Mouse (Mus musculus) CD8-positive naive resting alpha-beta T cell, adult 2 months (primary cell): Measurements from ENCODE around the gene Alg9.

Source experiments
- DNase-seq, 2 experiments: peaks; one replicate each; pipeline ENCODE4 v3.0.0; 2022; ENCODE audit warnings: low read depth in 2 of 2, low spot score in 2 of 2

Gene Alg9

GRCm38 (mm10) chr9:50756711-50757110 lies 18.1 kb upstream of the Alg9 start:
- DNase-seq, result no peak

GRCm38 (mm10) chr9:50761520-50762243 lies 13.1 kb upstream of the Alg9 start:
- DNase-seq, result no peak

- DNase-seq, result no peak
Observed at GRCm38 (mm10) chr9:50763331-50763730, 11.5 kb upstream of the Alg9 start.

- DNase-seq, result no peak
Observed at GRCm38 (mm10) chr9:50767531-50768106, 7.2 kb upstream of the Alg9 start.

- DNase-seq, result peak; percentile 94 to 98
Observed at GRCm38 (mm10) chr9:50768107-50769002, 6.5 kb upstream of the Alg9 start, which contains the start of gene Fdxacb1. Gene Fdxacb1 (plus strand): TSS chr9:50768236.

- no peak for DNase-seq
Observed at GRCm38 (mm10) chr9:50770011-50770410, 4.8 kb upstream of the Alg9 start.

GRCm38 (mm10) chr9:50774026-50774462 lies 775 bp upstream of the Alg9 start:
- no peak for DNase-seq

GRCm38 (mm10) chr9:50775662-50776126 lies 875 bp downstream of the Alg9 start:
- peak; percentile 4 to 6 for DNase-seq

GRCm38 (mm10) chr9:50776162-50776760 lies 1.4 kb downstream of the Alg9 start:
- no peak for DNase-seq

- DNase-seq, result peak; percentile 30 to 60
Observed at GRCm38 (mm10) chr9:50782155-50782554, 7.3 kb downstream of the Alg9 start.

- no peak for DNase-seq
Observed at GRCm38 (mm10) chr9:50795266-50795665, 20.4 kb downstream of the Alg9 start.

GRCm38 (mm10) chr9:50796776-50797175 lies 22.0 kb downstream of the Alg9 start:
- no peak for DNase-seq

- DNase-seq, result no peak
Observed at GRCm38 (mm10) chr9:50797641-50798040, 22.8 kb downstream of the Alg9 start.

- no peak for DNase-seq
Observed at GRCm38 (mm10) chr9:50798368-50798767, 23.5 kb downstream of the Alg9 start.

GRCm38 (mm10) chr9:50800985-50801384 lies 26.2 kb downstream of the Alg9 start:
- DNase-seq, result peak; percentile 10 to 32

- no peak for DNase-seq
Observed at GRCm38 (mm10) chr9:50803055-50803671, 28.3 kb downstream of the Alg9 start.

GRCm38 (mm10) chr9:50808471-50808870 lies 33.7 kb downstream of the Alg9 start:
- no peak for DNase-seq

- DNase-seq, result no peak
Observed at GRCm38 (mm10) chr9:50809146-50809545, 34.3 kb downstream of the Alg9 start.

GRCm38 (mm10) chr9:50811187-50811586 lies 36.4 kb downstream of the Alg9 start:
- no peak for DNase-seq

GRCm38 (mm10) chr9:50811746-50812145 lies 36.9 kb downstream of the Alg9 start:
- DNase-seq, result no peak

- DNase-seq, result no peak
Observed at GRCm38 (mm10) chr9:50813796-50814195, 39.0 kb downstream of the Alg9 start.
